Mouse (Mus musculus) kidney, adult 2 months (tissue): Measurements from ENCODE around the gene Rpusd3.

Source experiments
- CTCF ChIP-seq: fragments of 200-500 bp; conservative IDR thresholded peaks from 2 replicates; pipeline ENCODE4 v1.5.1; 2011; ENCODE audit warnings: low read depth, mild to moderate bottlenecking, control low read depth, low read length, moderate library complexity, mixed read lengths; ENCODE audit not compliant: insufficient read depth, insufficient read length
- POLR2A ChIP-seq: fragments of 200-500 bp; IDR thresholded peaks from one replicate; pipeline ENCODE4 v1.6.1; 2011; ENCODE audit warnings: low read depth, low read length, control low read depth

GRCm38 (mm10) chr6:113379246-113379645, 39.9 kb downstream of the Rpusd3 start:
- TF ChIP-seq CTCF, result no peak
- TF ChIP-seq POLR2A, result no peak
